Mouse (Mus musculus): Measurements from ENCODE around the gene Cbr4.

Gene Cbr4

DNA sequence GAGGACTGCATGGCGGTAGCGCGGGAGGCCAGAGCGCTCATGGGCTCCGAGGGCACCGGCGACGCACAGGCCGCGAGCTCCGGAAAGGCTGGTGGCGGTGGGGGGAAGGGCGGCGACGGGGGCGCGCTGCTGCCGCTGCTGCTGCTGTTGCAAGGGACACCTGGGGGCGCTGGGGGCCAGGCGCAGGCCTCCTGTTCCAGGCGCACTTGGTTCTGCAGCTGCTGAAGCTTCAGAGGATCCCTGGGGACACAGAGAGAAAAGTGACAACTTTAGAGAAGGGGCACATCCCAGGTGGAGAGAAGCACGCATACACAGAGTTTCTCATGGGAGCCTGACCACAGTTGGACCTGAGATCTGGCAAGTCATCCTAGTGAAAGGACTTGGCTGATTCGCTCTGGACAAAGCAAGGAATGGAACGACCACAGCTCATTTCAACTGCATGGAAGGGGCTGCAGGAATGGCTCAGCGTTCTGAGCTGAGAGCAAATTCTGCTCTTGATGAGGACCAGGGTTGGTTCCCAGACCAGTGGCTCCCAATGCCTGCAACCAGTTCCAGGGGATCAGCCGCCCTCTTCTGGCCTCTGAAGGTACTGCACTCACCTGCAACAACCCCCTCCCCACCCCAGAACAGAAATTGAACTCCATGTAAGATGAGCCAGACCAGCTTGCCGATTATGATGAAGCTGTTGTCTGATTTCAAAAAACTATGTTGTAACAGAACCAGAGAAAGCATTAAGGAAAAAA, 62.6 kb downstream of the Cbr4 start:
- peak; percentile 7 for DNase-seq (ENCODE audit: low spot score)

DNA sequence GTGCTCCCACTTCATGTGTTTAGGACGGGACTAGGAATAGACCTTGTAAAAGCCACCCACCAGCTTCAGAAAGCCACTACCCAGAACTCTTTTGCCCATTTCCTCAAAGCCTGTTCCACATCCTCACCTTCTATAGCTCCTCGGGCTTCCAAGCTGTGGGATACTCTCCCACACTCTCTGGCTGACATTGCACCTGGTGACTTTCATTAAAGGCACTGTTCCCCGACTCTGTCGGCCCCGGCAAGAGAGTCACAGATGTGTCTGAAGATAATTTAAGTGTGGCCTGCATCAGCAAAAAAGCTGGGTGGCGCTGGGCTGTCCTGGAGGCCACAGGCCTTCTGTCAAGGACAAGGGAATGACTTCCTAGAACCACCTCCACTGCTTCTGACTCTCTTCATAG, 64.7 kb downstream of the Cbr4 start:
- no peak for DNase-seq (ENCODE audit: low spot score)

DNA sequence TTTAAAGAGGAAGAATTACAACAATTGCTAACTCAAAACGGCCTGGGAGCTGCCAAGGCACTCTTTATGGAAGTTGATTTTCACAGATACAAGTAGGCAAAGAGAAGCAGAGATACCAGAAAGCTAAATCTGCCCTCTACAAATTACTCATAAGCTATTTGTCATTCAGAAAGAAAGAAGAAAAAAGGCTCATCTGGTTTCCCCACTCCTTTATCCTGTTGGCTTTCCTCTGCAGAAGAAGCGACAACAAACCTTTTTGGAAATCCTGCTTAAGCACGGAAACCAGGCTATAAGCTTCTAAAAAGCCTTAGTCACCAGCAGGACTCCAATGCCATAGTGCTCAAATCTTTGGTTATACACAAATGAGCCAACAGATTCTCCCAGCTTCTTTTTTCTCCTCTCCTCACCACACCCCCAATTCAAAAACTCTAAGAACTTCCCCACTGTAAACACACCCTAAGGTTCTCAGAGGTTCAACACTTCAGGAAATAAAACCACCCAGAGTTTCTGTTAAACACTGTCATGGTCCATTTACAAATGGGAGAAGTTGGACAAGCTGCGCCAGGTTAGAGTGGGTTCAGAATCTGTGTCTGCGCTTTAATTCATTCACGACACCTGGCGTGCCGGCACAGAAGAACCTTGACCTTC, 65.3 kb downstream of the Cbr4 start:
- no peak for DNase-seq (ENCODE audit: low spot score)

DNA sequence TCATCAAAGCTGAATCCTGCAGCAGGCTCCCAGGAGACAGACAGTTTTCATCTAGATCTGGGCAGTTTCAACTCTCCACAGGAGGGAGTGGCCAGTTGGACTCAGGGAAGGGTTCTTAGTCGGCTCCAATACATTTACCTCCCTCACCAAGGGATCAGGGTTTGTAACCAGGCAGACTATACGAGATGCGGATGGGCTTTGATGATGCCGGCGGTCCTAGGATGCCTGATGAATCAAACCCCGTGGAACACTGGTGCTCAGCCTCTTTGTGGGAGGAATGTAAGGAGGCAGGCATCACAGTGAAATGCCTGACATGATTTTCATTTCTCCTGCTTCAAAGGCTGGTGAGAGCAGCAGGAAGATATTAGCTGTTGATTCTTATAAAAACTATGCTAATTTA, 67.8 kb downstream of the Cbr4 start:
- peak; percentile 31 for DNase-seq (ENCODE audit: low spot score)

DNA sequence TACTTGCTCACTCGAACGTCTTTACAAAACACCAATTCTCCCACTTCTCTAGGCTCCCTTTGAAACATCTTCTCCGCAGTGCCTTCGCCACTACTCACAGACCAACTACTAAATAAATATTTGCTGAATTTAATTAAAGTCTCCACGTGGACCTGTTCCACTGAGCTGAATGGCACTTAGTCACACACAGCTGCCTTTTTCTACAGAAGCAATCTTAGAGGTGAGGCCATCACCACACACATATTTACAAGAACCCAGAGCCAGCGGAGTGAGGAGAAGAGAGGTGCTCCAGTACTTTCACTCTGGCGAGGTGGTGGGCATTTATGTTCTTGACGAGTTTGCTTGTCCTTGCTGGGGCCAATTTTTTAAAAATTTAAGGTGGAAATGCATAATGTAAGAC, 68.7 kb downstream of the Cbr4 start:
- DNase-seq (ENCODE audit: low spot score) = no peak
